Mouse (Mus musculus) midbrain, postnatal 0 days (tissue): ENCODE measurements around the gene Cdh13. TPM values are rescaled to one million over a fixed set of nuclear protein-coding genes. Genes with fewer than 3 reads are reported as not detected.

ENCODE experiments used
- ATAC-seq: fragments of 200-750 bp; cut with Nextera tagmentation; 2 replicates; pipeline ENCODE4 v1.8.0; 2017; ENCODE audit warnings: moderate number of reproducible peaks, mild to moderate bottlenecking, moderate TSS enrichment, moderate library complexity; ENCODE audit not compliant: low FRiP score
- DNase-seq: peaks from one replicate; pipeline ENCODE4 v3.0.0-alpha.2; 2015; ENCODE audit warnings: low spot score
- H3K27ac ChIP-seq: fragments of 300-500 bp; sonication (generic); 2 replicates; pipeline ENCODE4 v1.5.1; 2014; ENCODE audit warnings: low read depth, mild to moderate bottlenecking, low read length, mixed read lengths
- H3K27me3 ChIP-seq: fragments of 300-500 bp; sonication (generic); 2 replicates; pipeline ENCODE4 v1.6.1; 2014; ENCODE audit warnings: low read length, control low read depth, mixed read lengths; ENCODE audit not compliant: insufficient read depth
- H3K36me3 ChIP-seq: fragments of 300-500 bp; sonication (generic); 2 replicates; pipeline ENCODE4 v1.6.1; 2014; ENCODE audit warnings: low read length, control low read depth, mixed read lengths; ENCODE audit not compliant: insufficient read depth
- H3K4me1 ChIP-seq: fragments of 300-500 bp; sonication (generic); 2 replicates; pipeline ENCODE4 v1.6.1; 2014; ENCODE audit warnings: mild to moderate bottlenecking, control low read depth, antibody characterized with exemption, low read length, mixed read lengths; ENCODE audit not compliant: insufficient read depth
- H3K4me2 ChIP-seq: fragments of 300-500 bp; sonication (generic); 2 replicates; pipeline ENCODE4 v1.6.1; 2014; ENCODE audit warnings: low read depth, mild to moderate bottlenecking, low read length, mixed read lengths; ENCODE audit not compliant: poor library complexity, severe bottlenecking
- H3K4me3 ChIP-seq: fragments of 300-500 bp; sonication (generic); 2 replicates; pipeline ENCODE4 v1.5.1; 2014; ENCODE audit warnings: low read depth, mild to moderate bottlenecking, low read length, moderate library complexity
- H3K9ac ChIP-seq: fragments of 300-500 bp; sonication (generic); replicated peaks from 2 replicates; pipeline ENCODE4 v1.6.1; 2014; ENCODE audit warnings: mild to moderate bottlenecking, low read length, moderate library complexity, mixed read lengths; ENCODE audit not compliant: poor library complexity, severe bottlenecking
- H3K9me3 ChIP-seq: fragments of 300-500 bp; sonication (generic); 2 replicates; pipeline ENCODE4 v1.6.1; 2016; ENCODE audit warnings: low read length, control low read depth
- CTCF ChIP-seq: IDR thresholded peaks from 2 replicates; pipeline ENCODE4 v1.5.1; 2016; ENCODE audit warnings: antibody characterized with exemption, mild to moderate bottlenecking
- WGBS: fragments of 180-500 bp; shearing (Covaris S2); extraction: QIAGEN DNeasy Blood & Tissue Kit; methylation state at CpG from one replicate; pipeline ENCODE4 v1.1.7; 2014; 5-methylcytosine and 5-hydroxymethylcytosine counted together
- polyA plus RNA-seq: library from polyadenylated mRNA; unstranded; fragments of >200 nt; fragmentation: Nextera tagmentation; extraction: Ambion mirVana; gene quantifications from 2 replicates; pipeline ENCODE4 v1.2.1, GENCODE M21; 2015
- total RNA-seq: library from RNA; depleted of rRNA; stranded (reverse); fragments of >200 nt; gene quantifications from 2 replicates; pipeline ENCODE4 v1.2.3, GENCODE M21; 2014

Gene Cdh13
- total and polyA plus RNA-seq, 2 experiments from 2014 or later, result 199 to 203 TPM

DNA sequence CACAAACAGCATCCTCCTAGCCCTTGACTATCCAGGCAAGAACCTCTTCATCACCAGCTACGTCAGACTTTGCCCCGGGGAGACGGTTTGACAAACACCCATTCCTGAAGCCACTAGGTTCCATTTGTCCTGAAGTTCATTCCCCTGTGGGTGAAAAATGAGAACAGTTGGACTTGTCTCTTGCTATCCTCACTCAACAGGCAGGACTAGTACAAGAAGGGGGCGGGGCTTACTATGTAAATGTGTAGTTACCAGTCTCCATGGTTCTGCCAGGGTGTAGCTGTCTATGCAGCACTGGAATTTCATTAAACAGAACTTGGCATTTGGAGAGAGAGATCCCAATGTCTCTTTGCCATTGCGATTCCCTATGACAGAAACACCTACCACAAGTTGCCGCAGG is 544.2 kb downstream of the Cdh13 start:
- WGBS, result 89% methylated on average over 6 of the region's 6 CpGs
- no peak for TF ChIP-seq CTCF
- Histone ChIP-seq H3K4me1 (peaks cover 6% of the 10 kb centered on the region; the same call in 1 of the 2 replicates), H3K9ac (no peak overlapping the region), H3K27ac (no peak overlapping the region), H3K36me3 (no peaks in the 10 kb centered on the region), H3K27me3 (no peaks in the 10 kb centered on the region), H3K4me2 (no peak overlapping the region), H3K4me3 (no peak overlapping the region), H3K9me3 (no peaks in the 10 kb centered on the region)
- DNase-seq (peak; percentile 28), ATAC-seq (no peak)

DNA sequence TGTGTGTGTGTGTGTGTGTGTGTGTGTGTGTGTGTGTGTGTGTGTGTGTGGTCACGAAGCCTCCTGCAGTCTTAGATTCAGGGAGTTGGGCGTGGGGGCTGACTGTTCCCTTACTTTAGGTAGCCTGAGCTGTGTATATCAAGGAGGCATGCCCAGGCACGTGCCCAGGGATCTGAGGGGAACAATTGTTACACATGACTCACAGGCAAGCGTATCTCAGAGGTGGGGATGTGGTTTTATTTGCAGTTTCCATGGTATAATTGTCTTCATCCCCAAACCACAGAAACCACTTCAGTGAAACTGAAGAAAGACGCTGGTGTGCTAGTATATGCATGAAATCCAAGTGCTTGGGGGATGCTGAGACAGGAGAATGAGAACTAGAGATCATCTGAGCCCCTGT is 546.8 kb downstream of the Cdh13 start:
- ATAC-seq (no peak), DNase-seq (no peak)
- peaks cover 6% of the 10 kb centered on the region; the same call in 1 of the 2 replicates for H3K4me1 ChIP-seq
- H3K9me3 ChIP-seq, result no peaks in the 10 kb centered on the region
- H3K27me3 ChIP-seq, result no peaks in the 10 kb centered on the region
- no peak overlapping the region for H3K4me3 ChIP-seq
- WGBS, result 53% methylated on average over 5 of the region's 5 CpGs
- H3K9ac ChIP-seq, result no peak overlapping the region
- no peak for TF ChIP-seq CTCF
- H3K4me2 ChIP-seq, result no peak overlapping the region
- H3K36me3 ChIP-seq, result no peaks in the 10 kb centered on the region
- no peak overlapping the region for H3K27ac ChIP-seq

DNA sequence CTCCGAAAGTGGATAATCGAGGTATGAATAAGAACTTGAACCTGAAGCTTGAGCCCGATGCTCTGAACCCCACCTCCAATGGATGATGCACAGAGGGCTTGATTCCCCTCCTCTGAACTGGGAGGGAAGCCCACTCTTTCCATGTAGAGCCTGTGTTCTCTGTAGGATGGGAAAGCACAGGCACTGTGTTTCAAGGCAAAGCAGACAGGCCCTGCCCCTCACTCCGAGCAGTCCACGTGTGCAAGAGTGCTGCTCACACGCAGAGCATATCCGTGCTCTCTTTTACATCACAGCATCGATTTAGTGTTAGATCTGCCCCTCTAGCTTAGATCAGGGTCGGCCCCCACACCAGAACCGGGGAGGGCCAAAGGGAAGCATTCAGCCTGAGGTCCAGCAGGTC is 547.5 kb downstream of the Cdh13 start:
- H3K4me1 ChIP-seq, result peaks cover 6% of the 10 kb centered on the region; the same call in 1 of the 2 replicates
- no peaks in the 10 kb centered on the region for H3K9me3 ChIP-seq
- no peak overlapping the region for H3K27ac ChIP-seq
- ATAC-seq, result no peak
- WGBS, result 62% methylated on average over 10 of the region's 10 CpGs
- H3K4me3 ChIP-seq, result no peak overlapping the region
- no peak for DNase-seq
- H3K9ac ChIP-seq, result no peak overlapping the region
- H3K36me3 ChIP-seq, result no peaks in the 10 kb centered on the region
- H3K27me3 ChIP-seq, result no peaks in the 10 kb centered on the region
- TF ChIP-seq CTCF, result no peak
- no peak overlapping the region for H3K4me2 ChIP-seq

DNA sequence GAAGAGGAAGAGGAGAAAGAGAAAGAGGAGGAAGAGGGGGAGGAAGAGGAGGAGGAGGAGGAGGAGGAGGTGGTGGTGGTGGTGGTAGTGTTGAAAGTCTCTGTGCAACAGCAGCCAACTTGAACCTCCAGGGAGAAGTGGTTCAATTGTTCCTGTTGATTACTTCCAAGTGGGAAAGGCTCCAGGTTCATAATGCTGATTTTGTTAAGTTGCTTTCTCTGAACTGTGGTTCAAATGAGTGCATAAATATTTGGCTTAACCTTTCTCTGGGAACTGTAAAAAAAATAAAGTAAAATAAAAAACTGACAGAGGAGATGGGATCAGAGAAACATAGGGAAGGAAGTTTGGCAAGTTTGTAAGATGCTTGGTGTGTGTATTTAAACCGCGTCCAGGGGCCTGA is 555.3 kb downstream of the Cdh13 start:
- ATAC-seq (no peak), DNase-seq (no peak)
- H3K4me1 ChIP-seq, result no peaks in the 10 kb centered on the region
- 54% methylated on average over 2 of the region's 2 CpGs for WGBS
- H3K9me3 ChIP-seq, result no peaks in the 10 kb centered on the region
- H3K27me3 ChIP-seq, result no peaks in the 10 kb centered on the region
- H3K36me3 ChIP-seq, result no peaks in the 10 kb centered on the region
- no peak overlapping the region for H3K27ac ChIP-seq
- H3K4me2 ChIP-seq, result no peak overlapping the region
- no peak for TF ChIP-seq CTCF
- no peak overlapping the region for H3K9ac ChIP-seq
- H3K4me3 ChIP-seq, result no peak overlapping the region

DNA sequence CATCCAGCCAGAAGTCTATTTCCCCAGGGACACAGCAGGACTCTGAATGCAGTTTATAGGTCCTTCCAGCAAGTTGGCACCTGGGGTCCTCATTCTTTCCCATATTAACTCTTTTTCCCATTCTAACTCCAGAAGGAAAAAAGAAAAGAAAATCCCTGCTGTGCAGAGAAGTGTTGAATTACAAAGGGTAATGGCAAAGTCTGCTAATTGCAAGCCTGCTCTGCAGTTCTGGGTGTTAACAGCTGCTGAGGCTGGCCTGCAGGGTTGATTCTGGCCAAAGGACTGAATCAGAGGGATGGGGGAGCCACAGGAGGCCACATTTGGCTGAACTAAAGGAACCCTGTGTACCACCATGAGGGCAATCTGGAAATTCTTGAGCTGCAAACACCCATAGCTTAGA is 562.2 kb downstream of the Cdh13 start:
- ATAC-seq (no peak), DNase-seq (peak; percentile 38)
- Histone ChIP-seq H3K27ac (no peak overlapping the region), H3K4me2 (no peak overlapping the region), H3K4me1 (no peaks in the 10 kb centered on the region), H3K9me3 (no peaks in the 10 kb centered on the region), H3K36me3 (no peaks in the 10 kb centered on the region), H3K4me3 (no peak overlapping the region), H3K9ac (no peak overlapping the region), H3K27me3 (no peaks in the 10 kb centered on the region)
- no peak for TF ChIP-seq CTCF

DNA sequence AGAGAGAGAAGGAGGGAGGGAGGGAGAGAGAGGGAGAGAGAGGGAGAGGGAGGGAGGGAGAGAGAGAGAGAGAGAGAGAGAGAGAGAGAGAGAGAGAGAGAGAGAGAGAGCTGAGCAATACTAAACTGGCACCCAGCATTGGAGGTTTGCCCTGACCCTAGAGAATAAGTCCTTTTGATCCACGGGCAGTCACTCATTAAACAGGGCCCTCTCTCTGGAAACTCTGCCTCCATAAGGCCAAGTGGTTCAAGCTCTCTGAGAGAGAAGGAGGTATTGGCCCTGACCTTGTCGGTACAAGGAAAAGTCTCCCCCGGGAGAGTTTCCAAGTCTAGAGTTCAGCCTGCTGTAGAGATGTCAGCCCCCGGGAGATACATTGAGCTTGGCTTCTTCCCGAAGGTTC is 564.5 kb downstream of the Cdh13 start:
- Histone ChIP-seq H3K9me3 (no peaks in the 10 kb centered on the region), H3K27me3 (no peaks in the 10 kb centered on the region), H3K36me3 (no peaks in the 10 kb centered on the region), H3K4me1 (no peaks in the 10 kb centered on the region), H3K27ac (no peak overlapping the region), H3K4me2 (no peak overlapping the region), H3K9ac (no peak overlapping the region), H3K4me3 (no peak overlapping the region)
- no peak for TF ChIP-seq CTCF
- 58% methylated on average over 5 of the region's 5 CpGs for WGBS
- ATAC-seq, result no peak
- DNase-seq, result peak; percentile 10
